Mouse (Mus musculus): ENCODE data around the gene Wbp2nl.

Gene Wbp2nl

DNA sequence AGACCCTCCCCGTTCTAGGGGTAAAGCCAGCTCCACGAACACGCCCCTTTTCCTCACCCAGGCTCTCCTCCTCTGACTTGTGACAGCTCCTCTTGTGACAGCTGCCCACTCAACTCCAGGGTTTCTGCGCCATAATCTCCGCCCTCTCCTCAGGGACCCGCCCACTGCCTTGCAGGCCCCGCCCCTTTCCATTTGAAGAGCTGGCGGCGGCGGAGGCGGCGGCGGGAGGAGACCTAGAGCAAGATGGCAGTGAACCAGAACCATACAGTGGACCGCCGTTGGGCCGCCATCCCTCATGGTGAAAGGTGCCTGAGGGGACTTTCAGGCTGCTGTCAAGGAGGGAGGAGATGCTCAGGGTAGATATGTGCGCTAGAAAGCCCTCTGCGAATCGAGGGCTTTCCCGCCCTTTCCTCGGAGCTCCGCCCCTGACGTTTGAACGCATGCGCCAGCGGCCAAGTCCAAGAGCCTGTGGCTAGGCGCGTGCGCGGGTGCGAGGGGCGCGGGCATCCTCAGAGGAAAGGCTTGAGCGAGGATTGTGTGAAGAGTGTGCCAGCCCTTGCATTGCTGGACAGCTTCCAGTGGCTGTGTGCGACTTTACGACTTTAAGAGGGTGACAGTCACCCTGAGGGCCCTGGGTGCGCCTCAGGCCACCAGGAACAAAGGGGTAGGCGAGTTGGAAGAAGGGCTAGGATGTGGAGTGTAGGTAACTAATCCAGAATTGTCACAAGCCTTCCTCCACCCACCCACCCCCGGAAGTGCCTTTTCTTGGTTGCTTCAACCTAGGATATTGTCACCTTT is at the start of gene Wbp2nl:
Wbp2nl (plus strand) TSS at position 191 of the 798 bp plus-strand sequence.
- DNase-seq = no peak

DNA sequence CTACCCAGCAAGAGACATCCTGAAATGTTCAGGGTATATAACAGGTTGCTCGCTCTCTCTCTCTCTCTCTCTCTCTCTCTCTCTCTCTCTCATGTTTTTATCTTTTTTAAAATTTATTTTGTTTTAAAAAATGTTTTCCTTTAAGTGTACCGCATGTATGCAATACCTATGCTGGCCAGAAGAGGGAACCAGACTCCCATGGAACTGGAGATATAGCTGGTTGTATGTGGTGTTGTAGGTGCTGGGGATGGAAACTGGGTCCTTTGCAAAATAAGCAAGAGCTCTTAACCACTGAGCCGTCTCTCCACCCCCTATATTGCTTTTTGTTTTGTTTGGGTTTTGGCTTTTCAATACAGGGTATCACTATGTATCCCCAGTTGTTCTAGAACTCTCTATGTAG is 47.2 kb upstream of the Wbp2nl start:
- DNase-seq = no peak

- no peak for DNase-seq
These were observed 46.7 kb upstream of the Wbp2nl start, which contains the start of gene 1500009C09Rik for GRCm38 (mm10) chr15:82252097-82252496. 1500009C09Rik (plus strand) TSS chr15:82252397.

GRCm38 (mm10) chr15:82255248-82255647 is 43.5 kb upstream of the Wbp2nl start:
- no peak for DNase-seq

DNA sequence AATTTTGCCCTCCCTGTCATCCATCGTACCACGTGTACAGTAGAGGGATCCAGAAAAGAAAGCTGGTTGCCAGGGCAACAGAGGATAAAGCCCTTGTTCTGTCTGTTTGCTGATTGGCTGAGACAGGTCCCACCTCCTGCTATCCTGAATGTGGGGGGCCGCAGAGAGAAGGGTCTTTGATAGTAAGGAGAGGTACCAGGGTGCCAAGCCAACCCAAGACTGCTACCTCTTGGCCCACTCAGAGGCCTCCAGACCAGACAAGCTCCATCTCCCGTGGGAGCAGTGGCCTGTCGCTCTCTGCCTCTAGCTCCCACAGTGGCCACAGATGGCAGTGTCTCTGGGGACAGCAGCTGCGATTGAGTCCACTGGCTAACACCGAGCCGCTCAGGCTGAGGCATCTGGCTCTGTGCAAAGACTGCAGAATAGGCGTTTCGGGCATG is 42.8 kb upstream of the Wbp2nl start:
- no peak for DNase-seq

GRCm38 (mm10) chr15:82259510-82259909 is 39.2 kb upstream of the Wbp2nl start:
- peak; percentile 62 for DNase-seq

DNA sequence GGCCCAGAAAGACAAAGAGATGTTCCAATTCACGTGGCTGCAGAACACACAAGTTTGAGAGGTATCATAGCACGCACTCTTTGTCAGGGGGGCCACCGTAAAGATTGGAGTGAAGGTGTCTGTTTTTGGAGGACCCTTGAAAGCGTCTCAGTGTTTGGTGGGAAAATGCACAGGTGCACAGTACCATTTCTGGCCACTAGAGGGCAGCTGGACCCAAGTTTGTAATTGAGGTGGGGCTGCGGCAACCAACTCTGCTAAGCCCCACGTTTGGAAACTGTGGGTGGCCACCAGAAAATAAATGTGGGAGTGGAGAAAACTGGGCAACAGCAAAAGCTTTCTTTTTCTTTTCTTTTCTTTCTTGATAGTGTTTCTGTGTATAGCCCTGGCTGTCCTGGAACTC is 32.4 kb upstream of the Wbp2nl start:
- DNase-seq = peak; percentile 60

- no peak for DNase-seq
These were observed 30.6 kb upstream of the Wbp2nl start for GRCm38 (mm10) chr15:82268185-82268584.

GRCm38 (mm10) chr15:82268783-82269182 is 30.0 kb upstream of the Wbp2nl start:
- DNase-seq = no peak

DNA sequence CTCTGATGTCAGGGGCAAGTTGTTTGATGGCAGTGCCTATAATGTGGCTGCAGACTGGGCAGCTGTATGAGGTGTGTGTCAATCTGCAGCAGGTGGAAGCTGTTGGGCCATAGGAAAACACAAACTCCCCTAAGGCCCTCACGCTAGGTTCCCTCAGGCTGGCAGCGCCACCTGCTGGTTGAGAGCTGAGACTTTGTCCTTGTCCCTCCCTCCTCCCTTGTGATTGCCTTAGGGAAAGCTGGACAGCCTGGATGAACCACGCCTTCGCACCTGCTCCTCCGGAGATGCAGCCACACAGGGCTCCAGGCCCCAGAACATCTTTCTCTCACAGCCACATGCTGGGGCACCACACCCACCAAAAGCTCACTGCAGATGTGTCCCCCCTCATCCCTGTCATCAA is 27.6 kb upstream of the Wbp2nl start:
- DNase-seq = peak; percentile 54

DNA sequence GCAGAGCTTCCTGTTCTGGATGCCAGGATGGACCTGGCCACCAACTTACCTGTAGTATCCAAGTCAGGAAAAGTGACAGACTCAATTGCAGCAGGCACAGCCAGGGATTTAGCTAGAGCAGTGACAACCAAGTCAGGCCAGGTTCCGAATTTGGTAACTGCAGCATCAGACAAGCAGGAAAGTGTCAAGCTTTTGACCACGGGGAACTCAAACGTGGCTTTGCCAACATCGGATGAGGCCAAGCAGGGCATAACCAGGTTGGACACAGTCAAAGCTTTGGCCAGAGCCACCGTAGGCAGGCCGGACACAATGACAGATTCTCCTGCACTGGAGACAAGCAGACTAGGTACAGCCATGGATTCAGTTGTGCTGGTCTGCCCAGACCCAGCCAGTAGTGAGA is 26.5 kb upstream of the Wbp2nl start:
- no peak for DNase-seq

GRCm38 (mm10) chr15:82274593-82274926 is 24.2 kb upstream of the Wbp2nl start, which contains the start of gene Sept3:
Sept3 (plus strand) TSS chr15:82274893.
- no peak for DNase-seq

- no peak for DNase-seq
These were observed 23.5 kb upstream of the Wbp2nl start for GRCm38 (mm10) chr15:82274927-82275901.

DNA sequence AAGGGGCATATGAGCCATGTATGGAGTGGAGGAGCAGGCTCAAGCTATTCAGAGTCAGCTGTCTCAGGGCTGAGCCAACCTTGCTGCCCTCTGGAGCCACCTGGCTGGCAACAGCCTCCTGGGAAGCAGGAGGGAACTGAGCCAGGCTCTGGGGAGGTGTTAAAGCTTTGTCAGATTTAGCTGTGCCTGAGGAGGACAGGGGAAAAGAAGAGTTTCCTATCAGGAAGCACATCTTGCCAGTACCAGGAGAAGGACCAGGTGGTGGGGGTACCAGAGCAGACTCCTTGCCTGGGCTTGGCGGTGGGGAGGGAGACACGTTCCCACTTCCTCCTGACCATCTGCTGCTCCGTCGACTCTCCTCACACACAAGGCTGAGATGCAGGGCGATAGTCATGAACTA is 21.2 kb upstream of the Wbp2nl start:
- no peak for DNase-seq

GRCm38 (mm10) chr15:82280638-82281037 is 18.1 kb upstream of the Wbp2nl start:
- no peak for DNase-seq

DNA sequence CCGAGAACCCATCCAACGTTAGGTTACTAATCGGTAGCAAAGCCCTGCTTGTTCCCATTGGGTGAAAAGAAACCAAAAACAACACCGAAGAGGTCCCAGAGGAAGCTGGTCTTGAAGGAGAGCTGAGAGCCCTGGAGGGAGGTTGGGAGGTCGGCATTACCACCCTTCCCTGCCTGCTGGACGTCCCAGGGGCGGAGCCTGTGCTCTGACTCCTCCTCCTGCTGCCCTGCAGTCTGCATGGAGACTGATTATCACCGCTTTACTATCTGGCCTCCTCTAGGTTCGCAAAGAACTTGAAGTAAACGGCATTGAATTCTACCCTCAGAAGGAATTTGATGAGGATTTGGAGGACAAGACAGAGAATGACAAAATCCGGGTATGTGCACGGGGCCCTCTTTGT is 12.6 kb upstream of the Wbp2nl start:
- DNase-seq = no peak

DNA sequence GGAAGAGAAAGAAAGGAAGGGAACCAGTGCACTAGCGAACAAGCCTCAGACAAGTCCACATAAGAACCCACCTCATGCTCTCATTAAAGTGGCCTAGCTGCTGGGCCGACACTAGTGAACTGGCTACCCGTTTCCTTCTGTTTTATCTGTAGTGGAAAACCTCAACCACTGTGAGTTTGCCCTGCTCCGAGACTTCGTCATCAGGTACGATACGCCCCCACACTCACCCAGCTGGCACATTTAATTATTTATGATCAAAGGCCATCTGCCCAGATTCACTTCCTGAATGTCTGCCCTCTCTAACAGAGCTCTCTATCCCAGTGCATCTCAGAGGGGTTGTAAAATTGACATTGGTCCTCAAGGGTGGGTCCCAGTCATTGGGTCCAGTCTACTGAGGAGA is 8.5 kb upstream of the Wbp2nl start:
- no peak for DNase-seq

DNA sequence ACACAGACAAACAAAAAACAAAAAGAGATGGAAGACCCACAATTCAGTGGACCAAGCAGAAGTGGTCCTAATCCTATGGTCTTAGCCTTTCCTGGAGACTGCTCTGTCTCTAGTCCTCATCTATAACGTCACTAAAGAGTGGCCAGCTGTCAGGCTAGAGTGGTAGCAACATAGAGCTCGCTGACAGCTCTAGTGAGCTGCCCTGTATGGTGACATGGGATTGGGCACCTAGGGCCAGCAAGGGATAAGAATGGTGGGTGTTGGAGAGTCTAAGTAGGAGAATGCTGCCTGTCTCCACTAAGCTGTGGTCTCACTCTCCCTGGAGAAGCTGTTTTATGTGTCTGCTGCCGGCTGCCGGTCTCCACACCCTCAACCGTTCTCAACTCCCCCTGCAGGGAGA is 5.9 kb upstream of the Wbp2nl start:
- no peak for DNase-seq

GRCm38 (mm10) chr15:82293271-82293711 is 5.5 kb upstream of the Wbp2nl start:
- peak; percentile 14 for DNase-seq

GRCm38 (mm10) chr15:82294059-82294458 is 4.7 kb upstream of the Wbp2nl start:
- peak; percentile 29 for DNase-seq

DNA sequence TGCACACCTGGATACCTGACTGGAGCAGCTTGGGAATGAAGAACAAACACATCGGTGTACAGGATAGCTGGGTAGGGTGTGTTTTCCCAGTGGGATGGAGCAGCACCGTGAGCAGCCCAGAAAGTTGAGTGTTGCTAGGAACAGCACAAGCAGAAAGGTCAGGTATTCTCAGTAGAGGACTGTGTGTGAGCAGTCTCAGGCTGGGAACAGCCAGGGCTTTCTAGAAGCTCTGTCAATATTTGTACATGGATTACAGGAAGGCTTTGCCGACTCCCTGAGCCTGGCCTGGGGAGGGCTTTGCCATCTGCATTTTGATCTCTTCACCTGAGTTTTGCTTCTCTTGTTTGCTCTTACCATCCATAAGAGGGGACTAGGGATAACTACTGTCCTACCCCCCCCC is 8.4 kb downstream of the Wbp2nl start:
- DNase-seq = no peak

GRCm38 (mm10) chr15:82308416-82308815 is 9.7 kb downstream of the Wbp2nl start:
- no peak for DNase-seq

DNA sequence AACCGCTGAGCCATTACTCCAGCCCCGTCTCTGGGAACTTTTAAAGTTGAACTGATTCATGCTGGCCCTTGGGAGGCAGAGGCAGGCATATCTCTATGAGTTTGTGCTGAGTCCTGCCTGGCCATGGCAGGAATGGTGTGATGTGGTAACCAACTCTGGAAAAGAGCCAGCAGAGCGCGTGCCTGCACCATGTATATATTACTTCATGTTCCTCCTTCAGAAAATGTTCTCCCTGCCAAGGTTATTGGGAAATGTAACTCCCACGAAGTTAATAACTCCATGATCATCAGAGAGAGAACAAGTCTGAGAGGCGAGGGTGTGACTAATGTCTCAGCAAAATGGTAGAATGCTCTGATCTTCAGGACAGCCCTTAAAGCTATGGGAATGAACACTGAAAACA is 19.1 kb downstream of the Wbp2nl start:
- no peak for DNase-seq

- DNase-seq = no peak
These were observed 20.9 kb downstream of the Wbp2nl start for GRCm38 (mm10) chr15:82319613-82320012.
